13 mouse cellular contexts compared by ENCODE assay signal in genomic region chr3:133679891-133680290, GRCm38 (mm10).
"Had no signal": no experiment of that assay in that cellular context is flagged by ENCODE, and none has a peak within 500 bp of the region (broad histone marks: within the 10 kb centered on the region; RNA-seq: fewer than 3 reads in every experiment).

No protein-coding gene starts in this region.

- H3K27ac ChIP-seq: kidney, postnatal 0 days; limb, embryonic 12.5 days; lung, embryonic 15.5 days; midbrain, embryonic 10.5 days; neural tube, embryonic 12.5 days had no signal

- H3K4me2 ChIP-seq: limb, embryonic 12.5 days; lung, embryonic 15.5 days; neural tube, embryonic 12.5 days had no signal

- H3K4me1 ChIP-seq: limb, embryonic 12.5 days; midbrain, embryonic 10.5 days; neural tube, embryonic 12.5 days had no signal

- H3K9me3 ChIP-seq: limb, embryonic 12.5 days; lung, embryonic 15.5 days; midbrain, embryonic 10.5 days; neural tube, embryonic 12.5 days had no signal

- H3K9ac ChIP-seq: limb, embryonic 12.5 days; lung, embryonic 15.5 days; neural tube, embryonic 12.5 days had no signal

- H3K27me3 ChIP-seq: limb, embryonic 12.5 days; lung, embryonic 15.5 days; neural tube, embryonic 12.5 days had no signal

- H3K4me3 ChIP-seq: limb, embryonic 12.5 days; lung, embryonic 15.5 days; midbrain, embryonic 10.5 days; neural tube, embryonic 12.5 days had no signal

- H3K36me3 ChIP-seq: limb, embryonic 12.5 days; lung, embryonic 15.5 days; midbrain, embryonic 10.5 days; neural tube, embryonic 12.5 days had no signal

- DNase-seq: kidney, adult 11 months; kidney, adult 9 months; kidney, postnatal 36 days; layer of hippocampus, adult 9-11 months; layer of hippocampus, postnatal 36 days; midbrain, embryonic 14.5 days; thymus, adult 18-20 months; thymus, postnatal 14 days had no signal
